Mouse (Mus musculus): ENCODE results near the gene Olfr732.

Olfr732 gene

GRCm38 (mm10) chr14:50284106-50284505 lies at the start of gene Olfr732:
Gene Olfr732, minus strand, starts transcription at chr14:50284206.
- no peak for DNase-seq (ENCODE audit: low read depth, low spot score)

- DNase-seq (ENCODE audit: low read depth, low spot score) = no peak
These were observed 42.7 kb upstream of the Olfr732 start, which contains the start of gene Olfr734 for GRCm38 (mm10) chr14:50326661-50327060. Gene Olfr734, minus strand, starts transcription at chr14:50326761.

GRCm38 (mm10) chr14:50301422-50301821 lies 17.4 kb upstream of the Olfr732 start, which contains the start of gene Olfr733:
Gene Olfr733, minus strand, starts transcription at chr14:50301522.
- DNase-seq (ENCODE audit: low read depth, low spot score) = no peak

- DNase-seq (ENCODE audit: low read depth, low spot score) = no peak
These were observed 42.2 kb downstream of the Olfr732 start, which contains the start of gene Olfr731 for GRCm38 (mm10) chr14:50241766-50242165. Gene Olfr731, minus strand, starts transcription at chr14:50241866.
